Mouse (Mus musculus): ENCODE measurements around the gene Scimp.

- TF ChIP-seq CTCF (IDR thresholded peaks at IDR 0.05; ENCODE audit: insufficient read depth, low read length) (no peak), POLR2A (IDR thresholded peaks at IDR 0.05; ENCODE audit: borderline replicate concordance, extremely low read depth, low read depth, low read length) (no peak)
These were observed 64.4 kb downstream of the Scimp start for GRCm38 (mm10) chr11:70747876-70748545.

All from lung, adult 2 months (tissue).